Mouse (Mus musculus) embryo, embryonic 9.5 days (tissue): ENCODE data around the gene Rnps1.
A peak's percentile ranks its signal among the peaks of the same experiment; 100 is the strongest.
"Not testable (repeated sequence)": the region's sequence is repeated elsewhere in the genome, so short reads cannot be mapped to it uniquely, and the experiment has no call there.

Experiments used
- DNase-seq: peaks from one replicate; pipeline ENCODE4 v3.0.0-alpha.2; 2017; ENCODE audit errors: extremely low spot score

Gene Rnps1

GRCm38 (mm10) chr17:24414230-24414976 is at the start of gene Rnps1:
Rnps1 (plus strand) TSS chr17:24414565.
- DNase-seq: peak; percentile 100

- no peak for DNase-seq
These were observed 48.5 kb upstream of the Rnps1 start for GRCm38 (mm10) chr17:24365863-24366262.

GRCm38 (mm10) chr17:24375094-24375712 is 39.2 kb upstream of the Rnps1 start:
- no peak for DNase-seq

GRCm38 (mm10) chr17:24375886-24376285 is 38.5 kb upstream of the Rnps1 start:
- no peak for DNase-seq

GRCm38 (mm10) chr17:24378496-24378895 is 35.9 kb upstream of the Rnps1 start:
- DNase-seq: no peak

GRCm38 (mm10) chr17:24383789-24384188 is 30.6 kb upstream of the Rnps1 start:
- DNase-seq: no peak

GRCm38 (mm10) chr17:24388711-24389110 is 25.7 kb upstream of the Rnps1 start:
- DNase-seq: no peak

GRCm38 (mm10) chr17:24389865-24390264 is 24.5 kb upstream of the Rnps1 start:
- DNase-seq: peak; percentile 42

- no peak for DNase-seq
These were observed 23.2 kb upstream of the Rnps1 start for GRCm38 (mm10) chr17:24391149-24391548.

- no peak for DNase-seq
These were observed 20.8 kb upstream of the Rnps1 start for GRCm38 (mm10) chr17:24393527-24393926.

- DNase-seq: no peak
These were observed 19.9 kb upstream of the Rnps1 start for GRCm38 (mm10) chr17:24394456-24394855.

- no peak for DNase-seq
These were observed 12.0 kb upstream of the Rnps1 start for GRCm38 (mm10) chr17:24402371-24402770.

GRCm38 (mm10) chr17:24407116-24407803 is 7.1 kb upstream of the Rnps1 start:
- DNase-seq: no peak

- DNase-seq: no peak
These were observed 681 bp upstream of the Rnps1 start for GRCm38 (mm10) chr17:24413557-24414211.

GRCm38 (mm10) chr17:24415011-24415410 is 646 bp downstream of the Rnps1 start:
- peak; percentile 12 for DNase-seq

GRCm38 (mm10) chr17:24416051-24416652 is 1.8 kb downstream of the Rnps1 start:
- DNase-seq: no peak

- no peak for DNase-seq
These were observed 8.7 kb downstream of the Rnps1 start for GRCm38 (mm10) chr17:24423114-24423513.

- no peak for DNase-seq
These were observed 10.1 kb downstream of the Rnps1 start for GRCm38 (mm10) chr17:24424489-24424888.

GRCm38 (mm10) chr17:24425326-24425725 is 11.0 kb downstream of the Rnps1 start:
- not testable (repeated sequence) for DNase-seq

- no peak for DNase-seq
These were observed 11.5 kb downstream of the Rnps1 start for GRCm38 (mm10) chr17:24425905-24426304.

- peak; percentile 96 for DNase-seq
These were observed 12.3 kb downstream of the Rnps1 start, which contains the start of gene Eci1 for GRCm38 (mm10) chr17:24426471-24427169. Eci1 (plus strand) TSS chr17:24426641.
